Mouse (Mus musculus): ENCODE results near the gene Aars2.

DNA sequence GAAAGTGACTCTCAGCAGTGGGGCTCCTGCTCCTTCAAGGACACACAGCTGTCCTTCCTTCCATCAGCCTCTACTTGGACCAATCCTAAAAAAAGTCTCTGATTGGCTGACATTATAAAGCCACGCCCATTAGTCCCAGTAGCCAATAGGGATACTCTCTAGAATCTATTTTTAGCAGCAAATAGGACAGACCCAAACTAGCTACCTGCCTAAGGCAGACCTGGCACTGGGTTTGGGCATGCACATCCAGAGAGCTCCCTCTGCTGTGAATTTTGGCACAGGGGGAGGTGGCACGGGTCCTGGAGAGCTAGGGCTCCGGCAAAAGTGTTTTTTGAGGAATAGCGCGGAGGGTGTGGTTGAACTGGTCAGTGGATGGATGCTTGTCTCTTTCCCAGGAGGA, 19.9 kb downstream of the Aars2 start:
- TF ChIP-seq POLR2A (IDR thresholded peaks at IDR 0.05; ENCODE audit: low read depth, low read length): no peak
- TF ChIP-seq CTCF (IDR thresholded peaks at IDR 0.05; ENCODE audit: borderline replicate concordance, insufficient read depth, low read length): no peak

Measured in embryonic fibroblast, embryonic 13.5 days (primary cell).